Comparison of ENCODE assay signal across 8 mouse cellular contexts in genomic region chr16:22955397-22956084, GRCm38 (mm10). TPM values are rescaled to one million over a fixed set of nuclear protein-coding genes. Genes with fewer than 3 reads are reported as not detected.
A peak's percentile ranks its signal among the peaks of the same experiment; 100 is the strongest.
DNase-seq lines count a peak whose midpoint lies in the region; ATAC-seq and TF ChIP-seq lines count a peak whose summit lies in the region.

No protein-coding gene starts in this region.

- H3K4me2 ChIP-seq in forebrain, embryonic 14.5 days (ENCODE audit: low read length): no peak overlapping the region
- peak overlapping the region; percentile 5; the same call in 1 of the 2 replicates for H3K4me2 ChIP-seq in midbrain, postnatal 0 days (ENCODE audit: low read depth, low read length, poor library complexity, severe bottlenecking)

- peak; percentile 19 for DNase-seq in kidney, postnatal 10 days
- DNase-seq in kidney, postnatal 36 days: no peak
- peak; percentile 53 to 85 for DNase-seq in adrenal gland, adult (ENCODE audit: inconsistent age in 2 of 2, low spot score in 1 of 2)
- peak; percentile 41 for DNase-seq in forebrain, embryonic 14.5 days (ENCODE audit: low spot score)
- peak; percentile 6 for DNase-seq in midbrain, postnatal 0 days (ENCODE audit: low spot score)
- no peak for DNase-seq in cerebellum, adult 2 months
- no peak for DNase-seq in heart, postnatal 10 days
- DNase-seq in urinary bladder, postnatal 10 days (ENCODE audit: low spot score): no peak

- intact Hi-C loops in heart, postnatal 10 days (cut with DNase I): no loop called here

- H3K36me3 ChIP-seq in forebrain, embryonic 14.5 days (ENCODE audit: control insufficient read depth, insufficient read depth, low read length): no peaks in the 10 kb centered on the region
- no peaks in the 10 kb centered on the region for H3K36me3 ChIP-seq in midbrain, postnatal 0 days (ENCODE audit: insufficient read depth, low read length)

- TF ChIP-seq CTCF in midbrain, postnatal 0 days (IDR thresholded peaks at IDR 0.05): no peak
- TF ChIP-seq CTCF in cerebellum, adult 2 months (IDR thresholded peaks at IDR 0.05; ENCODE audit: borderline replicate concordance, insufficient read depth, low read depth, low read length): no peak

- H3K27me3 ChIP-seq in forebrain, embryonic 14.5 days (replicated peaks; ENCODE audit: control insufficient read depth, insufficient read depth, low read length): no peaks in the 10 kb centered on the region
- no peaks in the 10 kb centered on the region for H3K27me3 ChIP-seq in midbrain, postnatal 0 days (ENCODE audit: insufficient read depth, low read length)
- H3K27me3 ChIP-seq in cerebellum, adult 2 months (ENCODE audit: control insufficient read depth, insufficient read depth, low read length): no peaks in the 10 kb centered on the region

- no peak for TF ChIP-seq POLR2A in cerebellum, adult 2 months (IDR thresholded peaks at IDR 0.05; ENCODE audit: borderline replicate concordance, insufficient read depth, low read length)

- H3K9me3 ChIP-seq in forebrain, embryonic 14.5 days (replicated peaks; ENCODE audit: control insufficient read depth, low read length): no peaks in the 10 kb centered on the region
- H3K9me3 ChIP-seq in midbrain, postnatal 0 days (ENCODE audit: low read length): no peaks in the 10 kb centered on the region

- ATAC-seq in forebrain, embryonic 14.5 days: peak; percentile 29
- ATAC-seq in midbrain, postnatal 0 days (ENCODE audit: low FRiP score): no peak

- H3K27ac ChIP-seq in forebrain, embryonic 14.5 days (ENCODE audit: low read depth, low read length): no peak overlapping the region
- H3K27ac ChIP-seq in midbrain, postnatal 0 days (ENCODE audit: low read depth, low read length): no peak overlapping the region
- H3K27ac ChIP-seq in cerebellum, adult 2 months (ENCODE audit: insufficient read depth, low read length): no peak overlapping the region

- 60% methylated on average over 13 of the region's 13 CpGs for WGBS in forebrain, embryonic 14.5 days
- WGBS in midbrain, postnatal 0 days: 41% methylated on average over 13 of the region's 13 CpGs
- WGBS in cerebellum, adult 2 months: 31% methylated on average over 13 of the region's 13 CpGs

- H3K9ac ChIP-seq in forebrain, embryonic 14.5 days (ENCODE audit: low read length): no peak overlapping the region
- H3K9ac ChIP-seq in midbrain, postnatal 0 days (replicated peaks; ENCODE audit: low read length, poor library complexity, severe bottlenecking): no peak overlapping the region

- no peaks in the 10 kb centered on the region for H3K4me1 ChIP-seq in forebrain, embryonic 14.5 days (ENCODE audit: control insufficient read depth, insufficient read depth, low read length)
- H3K4me1 ChIP-seq in midbrain, postnatal 0 days (ENCODE audit: insufficient read depth, low read length): no peaks in the 10 kb centered on the region
- H3K4me1 ChIP-seq in cerebellum, adult 2 months (ENCODE audit: control insufficient read depth, insufficient read depth, low read length): no peaks in the 10 kb centered on the region

- no peak overlapping the region for H3K4me3 ChIP-seq in forebrain, embryonic 14.5 days (ENCODE audit: low read depth, low read length)
- H3K4me3 ChIP-seq in midbrain, postnatal 0 days (ENCODE audit: low read depth, low read length): no peak overlapping the region
- H3K4me3 ChIP-seq in cerebellum, adult 2 months (replicated peaks; ENCODE audit: insufficient read depth, low read depth, low read length): no peak overlapping the region

RNA-seq across cellular contexts. Expression of gene Hrg, which starts 4.7 kb away (rescaled TPM):
- polyA plus RNA-seq in forebrain, embryonic 14.5 days (2014; fragmentation: Nextera tagmentation; extraction: Ambion mirVana): not detected in 2 replicates
- total RNA-seq in midbrain, postnatal 0 days (2014; rRNA removed): not detected in 2 replicates
- polyA plus RNA-seq in midbrain, postnatal 0 days (2015; fragmentation: Nextera tagmentation; extraction: Ambion mirVana): not detected in 2 replicates
- not detected in 2 replicates for polyA plus RNA-seq in cerebellum, adult 2 months (2012; rRNA removed)
- not detected for total RNA-seq in heart, postnatal 10 days (2021)

RNA-seq across cellular contexts. Expression of gene Fetub, which starts 37.4 kb away (rescaled TPM):
- not detected in 2 replicates for polyA plus RNA-seq in forebrain, embryonic 14.5 days (2014; fragmentation: Nextera tagmentation; extraction: Ambion mirVana)
- not detected in 2 replicates for total RNA-seq in midbrain, postnatal 0 days (2014; rRNA removed)
- 0.33 TPM in 1 of 2 replicates, not detected in the other for polyA plus RNA-seq in midbrain, postnatal 0 days (2015; fragmentation: Nextera tagmentation; extraction: Ambion mirVana)
- polyA plus RNA-seq in cerebellum, adult 2 months (2012; rRNA removed): 0.10 TPM in 1 of 2 replicates, not detected in the other
- total RNA-seq in heart, postnatal 10 days (2021): not detected

Comparison
In these comparisons a context has a peak if more than half of its experiments do, and no peak if none do; other contexts are left out.
1. DNase-seq: peak in kidney, postnatal 10 days (single experiment), adrenal gland, adult (2 of 2), forebrain, embryonic 14.5 days (single experiment) and midbrain, postnatal 0 days (single experiment); none in kidney, postnatal 36 days (0 of 2), cerebellum, adult 2 months (0 of 2), heart, postnatal 10 days (0 of 2) and urinary bladder, postnatal 10 days (single experiment).